Mouse (Mus musculus) liver, embryonic 14.5 days (tissue): ENCODE data around the gene Wnk3. TPM values are rescaled to one million over a fixed set of nuclear protein-coding genes. Genes with fewer than 3 reads are reported as not detected.
"Not testable (repeated sequence)": the region's sequence is repeated elsewhere in the genome, so short reads cannot be mapped to it uniquely, and the experiment has no call there.

Experiments used
- ATAC-seq: fragments of 200-750 bp; cut with Nextera tagmentation; 2 replicates; pipeline ENCODE4 v1.8.0; 2017; ENCODE audit warnings: moderate number of reproducible peaks, mild to moderate bottlenecking, moderate library complexity; ENCODE audit not compliant: insufficient read depth
- DNase-seq, 3 experiments: peaks; one replicate each; pipeline ENCODE4 v3.0.0-alpha.2; 2012 to 2013; ENCODE audit warnings: low read depth in 3 of 3, low spot score in 3 of 3
- H3K27ac ChIP-seq: fragments of 300-500 bp; sonication (generic); 2 replicates; pipeline ENCODE4 v1.5.1; 2014; ENCODE audit warnings: moderate library complexity, mild to moderate bottlenecking, control low read depth, inconsistent platforms
- H3K27me3 ChIP-seq: fragments of 300-500 bp; sonication (generic); 2 replicates; pipeline ENCODE4 v1.6.1; 2014; ENCODE audit warnings: mild to moderate bottlenecking, low read length, moderate library complexity; ENCODE audit not compliant: control insufficient read depth, insufficient read depth
- H3K36me3 ChIP-seq: fragments of 300-500 bp; sonication (generic); replicated peaks from 2 replicates; pipeline ENCODE4 v1.6.1; 2014; ENCODE audit warnings: low read depth; ENCODE audit not compliant: control insufficient read depth, insufficient read depth
- H3K4me1 ChIP-seq, 2 experiments: fragments of 200-500 bp in 1 of 2; fragments of 300-500 bp in 1 of 2; sonication (generic) in 1 of 2; replicated peaks; 2 replicates each; pipeline ENCODE4 v1.6.1; 2012 to 2014; ENCODE audit warnings: antibody characterized with exemption in 1 of 2, inconsistent platforms in 1 of 2, low read length in 1 of 2; ENCODE audit not compliant: control insufficient read depth in 2 of 2, insufficient read depth in 2 of 2
- H3K4me2 ChIP-seq: fragments of 300-500 bp; sonication (generic); 2 replicates; pipeline ENCODE4 v1.6.1; 2014; ENCODE audit warnings: low read depth, mild to moderate bottlenecking, control low read depth, moderate library complexity
- H3K4me3 ChIP-seq, 2 experiments: fragments of 200-500 bp in 1 of 2; fragments of 300-500 bp in 1 of 2; sonication (generic) in 1 of 2; 2 replicates each; pipeline ENCODE4 v1.5.1; 2012 to 2014; ENCODE audit warnings: low read depth in 2 of 2, low read length in 2 of 2, mild to moderate bottlenecking in 2 of 2, control low read depth in 1 of 2, inconsistent platforms in 1 of 2, moderate library complexity in 1 of 2; ENCODE audit not compliant: insufficient read depth in 1 of 2
- H3K9ac ChIP-seq: fragments of 300-500 bp; sonication (generic); replicated peaks from 2 replicates; pipeline ENCODE4 v1.6.1; 2014; ENCODE audit warnings: mild to moderate bottlenecking, control low read depth, moderate library complexity
- H3K9me3 ChIP-seq: fragments of 300-500 bp; sonication (generic); 2 replicates; pipeline ENCODE4 v1.6.1; 2016; ENCODE audit warnings: low read length, mixed read lengths; ENCODE audit not compliant: control insufficient read depth
- CTCF ChIP-seq: IDR thresholded peaks from 2 replicates; pipeline ENCODE4 v1.5.1; 2016; ENCODE audit warnings: antibody characterized with exemption, low read depth, control low read depth
- EP300 ChIP-seq: IDR thresholded peaks from 2 replicates; pipeline ENCODE4 v1.6.1; 2016; ENCODE audit warnings: antibody characterized with exemption, low read depth
- WGBS: fragments of 180-500 bp; shearing (Covaris S2); extraction: QIAGEN DNeasy Blood & Tissue Kit; methylation state at CpG from one replicate; pipeline ENCODE4 v1.1.7; 2014; ENCODE audit not compliant: insufficient replicate concordance; 5-methylcytosine and 5-hydroxymethylcytosine counted together
- polyA plus RNA-seq, 2 experiments: library from polyadenylated mRNA; depleted of rRNA in 1 of 2; stranded (reverse) in 1 of 2; unstranded in 1 of 2; fragments of >200 nt; fragmentation: Nextera tagmentation in 1 of 2; extraction: Ambion mirVana in 1 of 2; gene quantifications; 2 replicates each; pipeline versions ENCODE4 v1.2.1 to v1.2.3; 2012 to 2014

The Wnk3 gene
- polyA plus RNA-seq (2012; rRNA removed), result 0.04 TPM in 2 replicates
- 0.03 and 0.10 TPM in 2 replicates for polyA plus RNA-seq (2014; fragmentation: Nextera tagmentation; extraction: Ambion mirVana)

GRCm38 (mm10) chrX:151197778-151198177 is at the start of gene Wnk3:
Gene Wnk3, plus strand, starts transcription at chrX:151198078.
- WGBS, result 64% methylated on average over 2 of the region's 2 CpGs
- no peaks in the 10 kb centered on the region for H3K27me3 ChIP-seq
- TF ChIP-seq EP300 (no peak), CTCF (no peak)
- no peak within 1 kb of the TSS for H3K4me2 ChIP-seq
- no peaks in the 10 kb centered on the region for H3K4me1 ChIP-seq
- H3K36me3 ChIP-seq, result no peaks in the 10 kb centered on the region
- H3K9me3 ChIP-seq, result no peaks in the 10 kb centered on the region
- H3K4me3 ChIP-seq, result no peak within 1 kb of the TSS
- H3K27ac ChIP-seq, result no peak within 1 kb of the TSS
- H3K9ac ChIP-seq, result no peak within 1 kb of the TSS
- ATAC-seq (no peak), DNase-seq (no peak)

GRCm38 (mm10) chrX:151158414-151158813 is 39.5 kb upstream of the Wnk3 start:
- H3K36me3 ChIP-seq, result no peaks in the 10 kb centered on the region
- H3K27ac ChIP-seq, result no peak overlapping the region
- 29% methylated on average over 6 of the region's 6 CpGs for WGBS
- H3K4me3 ChIP-seq, result no peak overlapping the region
- no peak overlapping the region for H3K9ac ChIP-seq
- ATAC-seq (peak; percentile 26; the same call in 1 of the 2 replicates), DNase-seq (no peak)
- H3K4me1 ChIP-seq, result no peaks in the 10 kb centered on the region
- no peak overlapping the region for H3K4me2 ChIP-seq
- no peaks in the 10 kb centered on the region for H3K9me3 ChIP-seq
- no peak for TF ChIP-seq EP300
- TF ChIP-seq CTCF, result no peak
- H3K27me3 ChIP-seq, result no peaks in the 10 kb centered on the region

- Histone ChIP-seq H3K4me2 (no peak overlapping the region), H3K4me3 (peak overlapping the region in 1 of 2 experiments; percentile 1; a peak in 1 of 4 replicates), H3K4me1 (no peaks in the 10 kb centered on the region), H3K9ac (no peak overlapping the region), H3K27ac (no peak overlapping the region), H3K36me3 (no peaks in the 10 kb centered on the region), H3K27me3 (peaks cover 15% of the 10 kb centered on the region), H3K9me3 (no peaks in the 10 kb centered on the region)
- 13% methylated on average over 24 of the region's 25 CpGs for WGBS
- no peak for DNase-seq
- TF ChIP-seq EP300 (no peak), CTCF (no peak)
- ATAC-seq, result no peak
Measured at GRCm38 (mm10) chrX:151168438-151169131, 29.3 kb upstream of the Wnk3 start.

GRCm38 (mm10) chrX:151169261-151169961 is 28.5 kb upstream of the Wnk3 start:
- DNase-seq, result no peak
- no peaks in the 10 kb centered on the region for H3K9me3 ChIP-seq
- ATAC-seq, result peak; percentile 43; the same call in 1 of the 2 replicates
- H3K27ac ChIP-seq, result no peak overlapping the region
- TF ChIP-seq EP300, result no peak
- no peak for TF ChIP-seq CTCF
- no peak overlapping the region for H3K9ac ChIP-seq
- peak overlapping the region; percentile 39 for H3K4me3 ChIP-seq
- H3K4me1 ChIP-seq, result no peaks in the 10 kb centered on the region
- no peaks in the 10 kb centered on the region for H3K36me3 ChIP-seq
- H3K27me3 ChIP-seq, result peaks cover 15% of the 10 kb centered on the region
- peak overlapping the region; percentile 56 for H3K4me2 ChIP-seq
- 10% methylated on average over 49 of the region's 58 CpGs for WGBS

GRCm38 (mm10) chrX:151173134-151173533 is 24.7 kb upstream of the Wnk3 start:
- TF ChIP-seq CTCF, result peak; percentile 44
- H3K27ac ChIP-seq, H3K9ac ChIP-seq, H3K4me3 ChIP-seq, DNase-seq, H3K9me3 ChIP-seq, H3K36me3 ChIP-seq, H3K4me1 ChIP-seq, H3K4me2 ChIP-seq, ATAC-seq: not testable (repeated sequence)
- WGBS, result 50% methylated on average over 3 of the region's 3 CpGs
- H3K27me3 ChIP-seq, result peaks cover 15% of the 10 kb centered on the region
